Mouse (Mus musculus) left cerebral cortex, adult 11 months (tissue): ENCODE measurements around the gene Gm47995.

Experiments
- DNase-seq: peaks from one replicate; pipeline ENCODE4 v3.0.0; 2022; ENCODE audit warnings: low spot score

Gm47995 gene

DNA sequence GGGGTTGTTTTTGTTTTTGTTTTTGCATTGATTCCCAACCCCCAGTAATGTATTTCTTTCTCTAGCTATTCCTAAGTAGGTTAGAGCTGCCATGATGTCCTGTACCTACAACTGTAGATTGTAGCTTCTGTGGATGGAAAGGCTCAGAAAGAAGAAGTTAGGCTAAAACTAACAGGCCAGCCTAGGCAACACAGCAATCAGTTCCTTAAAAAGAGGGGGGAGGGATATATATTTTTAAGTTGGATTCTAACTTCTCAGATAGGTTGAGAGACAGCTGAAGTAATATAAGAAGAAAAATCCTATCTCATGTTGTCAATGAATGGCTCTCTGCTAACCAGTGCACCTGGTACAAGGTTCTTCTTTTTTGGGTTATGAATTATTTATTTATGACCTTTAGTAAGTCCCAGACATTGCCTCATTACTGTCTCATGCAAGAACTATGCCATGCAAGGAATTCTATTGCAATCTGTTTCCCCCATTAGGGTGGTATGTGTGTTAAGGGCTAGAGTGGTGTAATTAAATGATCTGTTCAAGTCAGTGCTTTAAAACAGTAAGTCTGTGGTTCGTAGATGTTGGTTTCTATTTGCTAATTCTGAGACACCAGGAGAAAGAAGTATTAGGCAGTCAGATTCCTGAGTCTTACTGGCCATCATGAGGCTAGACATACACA lies 30.2 kb downstream of the Gm47995 start:
- DNase-seq: no peak

DNA sequence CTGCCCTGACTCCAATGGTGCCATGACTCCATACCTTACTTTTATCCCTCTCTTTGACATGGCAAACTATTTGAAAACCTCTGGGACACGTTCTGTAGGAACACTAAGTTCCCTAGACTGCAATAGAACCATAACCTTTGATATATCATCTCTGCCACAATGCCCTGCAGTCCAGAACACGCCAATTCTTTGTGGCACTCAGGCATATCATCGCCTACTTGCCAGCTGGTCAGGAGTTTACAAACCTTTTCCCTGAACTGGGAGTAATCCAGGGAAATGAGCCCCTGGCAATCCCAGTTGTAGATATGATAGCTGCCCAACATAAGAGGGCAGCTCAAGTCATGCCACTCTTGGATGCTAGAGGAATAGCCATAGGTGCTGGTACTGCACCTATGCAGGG lies 34.1 kb downstream of the Gm47995 start:
- no peak for DNase-seq

DNA sequence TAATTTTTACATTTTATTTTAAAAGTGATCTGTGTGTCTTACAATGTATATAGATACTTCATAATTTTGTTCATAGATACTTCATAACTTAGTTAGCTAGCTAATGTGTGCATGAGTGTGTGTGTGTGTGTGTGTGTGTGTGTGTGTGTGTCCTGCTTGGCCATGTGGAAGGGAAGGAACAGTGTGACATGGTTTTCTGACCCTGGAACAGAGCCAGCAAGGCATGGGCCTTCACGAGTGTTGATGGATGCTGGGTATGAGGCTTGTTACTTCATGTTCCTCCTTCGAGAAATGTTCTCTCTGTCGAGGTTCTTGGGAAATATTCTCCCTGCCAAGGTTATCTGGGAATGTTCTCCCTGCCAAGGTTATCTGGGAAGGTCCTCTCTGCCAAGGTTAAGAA lies 35.5 kb downstream of the Gm47995 start:
- no peak for DNase-seq

DNA sequence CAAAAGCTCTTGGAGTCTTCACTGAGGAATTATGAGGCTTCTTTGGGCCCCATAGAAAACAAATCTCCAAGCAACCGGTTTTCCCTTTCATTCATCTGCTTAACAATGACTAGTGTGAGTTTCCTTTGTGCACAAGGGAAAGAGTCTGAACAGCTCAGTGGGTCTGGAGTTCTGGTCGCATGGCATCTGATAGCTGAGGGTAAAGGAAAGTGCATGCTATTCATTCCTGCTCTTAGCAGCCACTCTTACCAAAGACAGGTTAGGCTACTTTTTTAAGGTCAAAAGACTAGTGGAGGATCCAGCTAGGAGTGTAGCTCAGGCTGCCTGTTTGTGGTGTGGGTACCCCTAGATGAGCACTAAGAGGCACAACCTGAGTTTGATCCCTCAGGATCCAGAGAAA lies 37.3 kb downstream of the Gm47995 start:
- DNase-seq: no peak

DNA sequence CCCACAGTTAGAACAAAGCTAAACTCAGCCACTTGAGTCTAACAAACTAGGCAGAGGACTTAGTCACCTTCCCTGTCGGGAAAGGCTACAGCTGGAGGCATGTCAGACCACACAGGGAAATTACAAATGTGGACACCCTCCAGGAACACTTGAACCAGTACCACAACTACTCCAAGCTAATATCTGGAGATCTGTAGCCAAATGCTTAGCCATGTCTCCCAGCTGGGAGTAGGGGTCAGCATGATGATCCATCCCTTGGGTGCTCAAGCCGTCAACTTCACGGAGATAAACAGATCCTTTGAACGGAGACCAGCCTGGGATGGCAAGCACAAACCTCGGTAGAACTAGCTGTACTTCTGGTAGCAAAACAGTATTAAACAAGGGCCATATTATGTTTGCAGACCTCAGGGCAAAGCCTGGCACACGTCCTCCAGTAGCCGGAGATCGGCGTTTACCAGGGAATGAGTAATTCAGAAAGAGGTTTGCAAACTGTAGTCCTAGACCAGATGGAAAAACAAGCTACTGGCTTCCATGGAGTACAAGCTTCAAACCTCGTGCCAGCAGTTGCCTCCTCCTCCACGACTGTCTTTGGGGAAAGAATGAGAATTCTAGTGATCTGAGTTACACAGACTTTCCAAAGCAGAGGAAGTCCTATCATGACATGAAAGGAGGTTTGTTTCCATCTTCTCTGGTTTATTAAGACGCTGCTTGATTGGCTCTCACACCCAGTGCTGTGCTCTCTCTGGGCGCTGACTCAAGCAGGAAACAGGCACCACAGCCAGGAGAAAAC lies 38.1 kb downstream of the Gm47995 start:
- peak; percentile 9 for DNase-seq

DNA sequence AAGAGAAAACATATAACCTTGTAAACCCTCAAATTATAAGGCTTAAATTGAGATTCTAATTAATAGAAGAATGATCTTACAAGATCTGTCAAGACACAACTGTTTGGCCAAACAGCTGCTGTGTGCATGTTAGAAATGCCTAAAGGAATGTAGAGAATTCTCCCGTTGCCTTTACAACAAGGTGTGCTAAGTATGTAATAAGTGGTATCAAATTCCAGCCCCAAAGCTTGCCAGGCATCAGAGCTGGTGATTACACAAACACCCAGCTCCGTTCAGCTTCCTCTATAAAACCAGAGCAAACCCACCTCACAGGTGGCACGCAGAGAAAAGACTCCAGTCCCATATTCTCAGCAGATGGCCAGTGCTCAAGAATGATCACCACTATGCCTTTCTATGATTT lies 39.5 kb downstream of the Gm47995 start:
- no peak for DNase-seq

DNA sequence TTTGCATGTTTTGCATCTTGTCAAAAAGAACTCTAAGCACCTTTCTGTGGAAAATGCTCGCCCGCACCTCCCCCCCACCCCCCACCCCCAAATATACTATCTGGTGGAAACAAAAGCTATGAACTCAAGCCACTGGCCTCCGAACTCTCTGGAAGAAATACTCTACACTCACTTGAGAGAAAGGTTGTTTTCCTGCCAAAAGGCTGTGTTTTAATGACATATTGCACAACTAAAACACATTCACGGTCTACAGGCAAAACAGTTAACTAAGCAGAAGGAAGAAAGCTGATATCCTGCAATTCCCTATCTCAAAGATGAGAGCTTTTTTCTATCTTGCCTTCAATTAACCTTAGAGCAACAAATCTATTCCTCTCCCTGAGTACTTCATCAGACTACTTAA lies 45.1 kb downstream of the Gm47995 start:
- no peak for DNase-seq

DNA sequence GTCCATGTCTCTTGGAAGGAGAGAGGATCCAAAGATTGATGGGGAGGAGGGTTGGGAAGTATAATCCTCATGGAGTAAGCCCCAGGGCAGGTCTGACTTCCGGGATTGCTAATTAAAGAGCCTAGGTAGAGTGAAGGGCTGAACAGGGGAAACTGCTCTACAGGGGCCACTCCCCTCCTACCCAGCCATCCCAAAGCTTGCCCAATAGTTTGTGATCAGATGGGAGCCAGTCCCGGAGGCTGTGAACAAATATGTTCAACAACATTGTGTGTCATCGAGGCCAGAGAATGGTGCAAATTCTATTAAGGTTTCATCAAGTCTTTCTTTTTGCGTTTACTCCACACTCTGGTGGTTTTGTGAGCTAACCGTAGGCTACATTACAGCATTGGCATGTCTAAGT lies 45.8 kb downstream of the Gm47995 start:
- DNase-seq: no peak

DNA sequence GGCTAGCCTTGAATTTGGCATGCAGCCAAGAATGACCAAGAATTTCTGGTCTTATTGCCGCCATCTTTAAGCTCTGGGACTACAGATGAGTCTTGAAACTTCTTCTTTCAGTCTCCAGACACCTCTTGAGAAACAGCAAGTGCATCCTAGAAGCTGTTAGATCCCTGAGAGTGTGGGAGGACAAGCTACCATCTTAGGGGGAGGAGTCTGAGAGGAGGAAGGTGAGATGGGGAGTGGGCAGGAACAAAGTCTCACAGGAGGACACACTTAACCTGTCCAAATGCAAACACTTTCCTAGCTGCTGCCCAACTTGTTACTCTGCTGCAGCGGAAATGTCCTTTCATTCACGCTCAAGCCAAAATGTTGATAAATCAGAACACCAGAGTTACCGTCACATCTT lies 46.5 kb downstream of the Gm47995 start:
- no peak for DNase-seq

DNA sequence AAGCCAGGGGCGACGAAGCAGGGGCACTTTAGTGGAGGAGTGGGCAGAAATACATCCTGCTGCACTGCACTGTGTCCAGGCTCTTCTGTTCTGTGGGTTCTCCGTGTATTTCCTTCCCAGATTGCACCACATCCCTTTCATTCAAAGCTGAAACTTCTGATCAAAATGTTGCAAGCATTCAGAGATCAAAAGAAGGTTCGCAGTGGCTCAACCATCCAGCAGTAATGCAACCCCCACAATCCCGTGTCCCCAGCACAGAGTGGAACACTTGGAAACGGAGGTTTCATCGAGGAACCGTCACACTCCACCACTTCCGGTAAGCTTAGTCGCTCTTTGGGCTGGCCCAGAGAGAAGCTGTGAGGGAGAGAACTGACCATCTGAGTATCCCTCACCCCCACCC lies 46.9 kb downstream of the Gm47995 start:
- no peak for DNase-seq

DNA sequence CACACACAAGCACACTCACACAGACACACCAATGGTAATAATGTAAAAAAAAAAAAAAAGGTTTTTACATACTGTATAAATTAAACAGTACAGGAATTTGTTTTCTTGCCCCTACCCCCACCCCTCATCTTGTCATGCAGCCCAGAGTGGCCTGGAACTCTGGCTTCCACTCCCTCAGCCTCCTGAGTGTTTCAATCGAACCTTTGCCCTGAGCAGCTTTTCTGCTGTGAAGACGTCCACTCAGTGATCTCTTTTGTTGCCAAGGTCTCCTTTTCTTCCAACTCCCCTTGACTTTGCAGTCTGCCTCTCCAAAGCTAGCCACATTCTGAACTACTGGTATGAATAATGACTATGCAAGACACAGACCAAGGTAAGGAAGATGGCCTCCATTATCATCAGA lies 47.6 kb downstream of the Gm47995 start:
- no peak for DNase-seq
